Mouse (Mus musculus): ENCODE measurements around the gene Serinc1.

- TF ChIP-seq CTCF (IDR thresholded peaks at IDR 0.05; ENCODE audit: low read depth, low read length) (no peak), POLR2A (IDR thresholded peaks at IDR 0.05; ENCODE audit: extremely low read depth, insufficient read depth, low read length) (peak; percentile 78)
Measured at GRCm38 (mm10) chr10:57532218-57533101, at the start of gene Serinc1.

Data from liver, adult 2 months (tissue).